Mouse (Mus musculus) olfactory bulb, adult 2 months (tissue): ENCODE measurements around the gene Sec24a. TPM values are rescaled to one million over a fixed set of nuclear protein-coding genes. Genes with fewer than 3 reads are reported as not detected.

Source experiments
- H3K27ac ChIP-seq: fragments of 200-500 bp; 2 replicates; pipeline ENCODE4 v1.5.1; 2012; ENCODE audit warnings: low read depth, low read length; ENCODE audit not compliant: insufficient read depth
- H3K4me1 ChIP-seq: fragments of 200-500 bp; 2 replicates; pipeline ENCODE4 v1.6.1; 2012; ENCODE audit warnings: low read length; ENCODE audit not compliant: control insufficient read depth, insufficient read depth
- H3K4me3 ChIP-seq: fragments of 200-500 bp; 2 replicates; pipeline ENCODE4 v1.5.1; 2012; ENCODE audit warnings: mild to moderate bottlenecking, low read depth, low read length, moderate library complexity; ENCODE audit not compliant: insufficient read depth
- CTCF ChIP-seq: fragments of 200-500 bp; IDR thresholded peaks from 2 replicates; pipeline ENCODE4 v1.5.1; 2012; ENCODE audit warnings: low read depth, mild to moderate bottlenecking, low read length, moderate library complexity; ENCODE audit not compliant: insufficient read depth
- POLR2A ChIP-seq: fragments of 200-500 bp; IDR thresholded peaks from 2 replicates; pipeline ENCODE4 v1.6.1; 2012; ENCODE audit warnings: mild to moderate bottlenecking, low read depth, low read length, moderate library complexity; ENCODE audit not compliant: insufficient read depth
- WGBS: fragments of 180-500 bp; shearing (Covaris S2); methylation state at CpG from one replicate; pipeline ENCODE4 v1.1.7; 2018; 5-methylcytosine and 5-hydroxymethylcytosine counted together
- polyA plus RNA-seq: library from polyadenylated mRNA; stranded (reverse); fragments of >200 nt; gene quantifications from 2 replicates; pipeline ENCODE4 v1.2.4, GENCODE M21; 2012; ENCODE audit warnings: low replicate concordance; ENCODE audit not compliant: missing spikeins, insufficient read depth, insufficient read length

The Sec24a gene
- polyA plus RNA-seq, result not detected in 2 replicates

- under 1% methylated on average over 30 of the region's 30 CpGs for WGBS
- Histone ChIP-seq H3K4me3 (peak within 1 kb of the TSS; percentile 96), H3K4me1 (0 out of 2 replicates have a peak, but pooled peaks cover 4% of the 10 kb centered on the region), H3K27ac (no peak within 1 kb of the TSS)
- no peak for TF ChIP-seq CTCF
- peak; percentile 69; the same call in 1 of the 2 replicates for TF ChIP-seq POLR2A
Observed at GRCm38 (mm10) chr11:51763213-51763907, at the start of gene Sec24a, which contains the start of gene Sar1b. Gene Sec24a, minus strand, starts transcription at chr11:51763634. Gene Sar1b, plus strand, starts transcription at chr11:51763687.

GRCm38 (mm10) chr11:51812022-51812546, 48.6 kb upstream of the Sec24a start:
- no peaks in the 10 kb centered on the region for H3K4me1 ChIP-seq
- TF ChIP-seq CTCF, result no peak
- no peak for TF ChIP-seq POLR2A
- H3K4me3 ChIP-seq, result no peak overlapping the region
- WGBS, result 93% methylated on average over 8 of the region's 8 CpGs
- H3K27ac ChIP-seq, result no peak overlapping the region

DNA sequence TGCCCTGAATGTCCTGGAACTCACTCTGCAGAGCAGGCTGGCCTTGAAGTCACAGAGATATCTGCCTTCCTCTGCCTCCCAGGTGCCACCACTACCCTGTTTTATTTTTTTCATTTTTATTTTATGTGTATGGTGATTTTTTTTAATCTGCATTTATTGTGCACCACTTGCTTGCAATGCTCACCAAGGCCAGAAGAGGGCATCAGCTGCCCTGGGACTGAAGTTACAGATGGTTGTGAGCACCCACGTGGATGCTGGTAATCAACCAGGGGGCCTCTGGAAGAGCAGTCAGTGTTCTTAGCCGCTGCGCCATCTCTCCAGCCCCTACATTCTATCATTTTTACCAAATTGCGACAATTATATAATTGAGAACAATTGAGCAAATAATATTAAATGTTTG, 47.8 kb upstream of the Sec24a start:
- WGBS, result 90% methylated on average over 4 of the region's 4 CpGs
- TF ChIP-seq POLR2A (no peak), CTCF (no peak)
- no peak overlapping the region for H3K4me3 ChIP-seq
- H3K4me1 ChIP-seq, result no peaks in the 10 kb centered on the region
- H3K27ac ChIP-seq, result no peak overlapping the region

- H3K4me3 ChIP-seq, result no peak overlapping the region
- 64% methylated on average over 6 of the region's 6 CpGs for WGBS
- peaks cover 5% of the 10 kb centered on the region; the same call in 1 of the 2 replicates for H3K4me1 ChIP-seq
- H3K27ac ChIP-seq, result no peak overlapping the region
- TF ChIP-seq CTCF, result no peak
- no peak for TF ChIP-seq POLR2A
Observed at GRCm38 (mm10) chr11:51809632-51810224, 46.3 kb upstream of the Sec24a start.

GRCm38 (mm10) chr11:51807108-51807879, 43.9 kb upstream of the Sec24a start:
- TF ChIP-seq POLR2A (no peak), CTCF (no peak)
- Histone ChIP-seq H3K4me1 (peaks cover 5% of the 10 kb centered on the region; the same call in 1 of the 2 replicates), H3K4me3 (no peak overlapping the region), H3K27ac (no peak overlapping the region)
- WGBS, result 55% methylated on average over 13 of the region's 13 CpGs

- WGBS, result 14% methylated on average over 17 of the region's 17 CpGs
- peak overlapping the region; percentile 35; the same call in 1 of the 2 replicates for H3K27ac ChIP-seq
Observed at GRCm38 (mm10) chr11:51805221-51805981, 42.0 kb upstream of the Sec24a start.

GRCm38 (mm10) chr11:51800634-51801325, 37.3 kb upstream of the Sec24a start:
- 35% methylated on average over 8 of the region's 8 CpGs for WGBS
- peaks cover 12% of the 10 kb centered on the region for H3K4me1 ChIP-seq
- no peak for TF ChIP-seq CTCF
- no peak for TF ChIP-seq POLR2A
- H3K4me3 ChIP-seq, result no peak overlapping the region
- no peak overlapping the region for H3K27ac ChIP-seq

More at GRCm38 (mm10) chr11:51805221-51805981, 42.0 kb upstream of the Sec24a start:
- Histone ChIP-seq H3K4me1 (peaks cover 13% of the 10 kb centered on the region), H3K4me3 (peak overlapping the region; percentile 48)
- TF ChIP-seq CTCF (no peak), POLR2A (no peak; the same call in 1 of the 2 replicates)
